8 mouse cellular contexts compared by ENCODE assay signal in the genomic region with DNA sequence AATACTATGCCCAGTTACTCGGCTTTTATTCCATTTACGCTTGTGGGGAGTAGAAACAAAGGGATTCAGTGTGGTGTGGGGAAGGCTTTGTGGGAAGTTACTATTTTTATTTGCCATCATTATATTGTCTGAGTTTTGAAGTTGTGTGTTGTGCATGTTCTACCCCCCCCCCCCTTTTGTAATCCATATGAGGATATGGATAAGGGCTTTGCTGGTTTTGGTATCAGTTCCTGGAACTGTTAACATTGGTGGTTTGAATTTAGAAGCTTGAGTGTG. TPM values are rescaled to one million over a fixed set of nuclear protein-coding genes. Genes with fewer than 3 reads are reported as not detected.
DNase-seq lines count a peak whose midpoint lies in the region; ATAC-seq and TF ChIP-seq lines count a peak whose summit lies in the region.

No protein-coding gene starts in this region.

- H3K27me3 ChIP-seq in heart, embryonic 12.5 days (replicated peaks) = no peaks in the 10 kb centered on the region
- H3K27me3 ChIP-seq in E14TG2a.4 (ENCODE audit: insufficient read depth, low read length) = no peaks in the 10 kb centered on the region
- no peaks in the 10 kb centered on the region for H3K27me3 ChIP-seq in forebrain, embryonic 15.5 days
- no peaks in the 10 kb centered on the region for H3K27me3 ChIP-seq in liver, embryonic 16.5 days (ENCODE audit: control insufficient read depth, insufficient read depth, low read depth, low read length)

- H3K9me3 ChIP-seq in heart, embryonic 12.5 days (replicated peaks) = no peaks in the 10 kb centered on the region
- H3K9me3 ChIP-seq in E14TG2a.4 (ENCODE audit: low read length) = no peaks in the 10 kb centered on the region
- no peaks in the 10 kb centered on the region for H3K9me3 ChIP-seq in forebrain, embryonic 15.5 days
- no peaks in the 10 kb centered on the region for H3K9me3 ChIP-seq in liver, embryonic 16.5 days (replicated peaks; ENCODE audit: control insufficient read depth, low read length)

- H3K9ac ChIP-seq in heart, embryonic 12.5 days = peak overlapping the region; percentile 99
- peak overlapping the region; percentile 97 for H3K9ac ChIP-seq in forebrain, embryonic 15.5 days (replicated peaks)
- peak overlapping the region; percentile 98 for H3K9ac ChIP-seq in liver, embryonic 16.5 days (ENCODE audit: low read depth, low read length)

- ATAC-seq in heart, embryonic 12.5 days (ENCODE audit: insufficient number of reproducible peaks, low FRiP score) = no peak
- no peak for ATAC-seq in forebrain, embryonic 15.5 days (replicated peaks)
- ATAC-seq in liver, embryonic 16.5 days (ENCODE audit: low read depth) = no peak

- intact Hi-C loops in left cerebral cortex, postnatal 36 days (cut with DNase I) = loop anchor here (5.0 kb wide), 4 partner anchors 59 to 311 kb away; a partner anchor contains a TSS

- DNase-seq in heart, adult 8-10 months (ENCODE audit: low spot score) = no peak
- no peak for DNase-seq in thymus, adult 18-20 months
- no peak for DNase-seq in left cerebral cortex, postnatal 36 days (ENCODE audit: low spot score in 2 of 2)
- DNase-seq in frontal cortex, postnatal 10 days (ENCODE audit: low spot score in 2 of 2) = no peak

- WGBS in heart, embryonic 12.5 days = 0% methylated on average over 2 of the region's 2 CpGs
- 0% methylated on average over 2 of the region's 2 CpGs for WGBS in forebrain, embryonic 15.5 days
- WGBS in liver, embryonic 16.5 days (ENCODE audit: insufficient replicate concordance) = 0% methylated on average over 2 of the region's 2 CpGs

- peak overlapping the region; percentile 99; the same call in 1 of the 2 replicates for H3K27ac ChIP-seq in heart, embryonic 12.5 days (ENCODE audit: poor library complexity, severe bottlenecking)
- 0 out of 2 replicates have a peak overlapping the region, but pooled peaks have one; percentile 97 for H3K27ac ChIP-seq in forebrain, embryonic 15.5 days (replicated peaks)
- H3K27ac ChIP-seq in liver, embryonic 16.5 days (ENCODE audit: low read length) = peak overlapping the region; percentile 95

- H3K4me3 ChIP-seq in heart, embryonic 12.5 days = peak overlapping the region; percentile 96
- peak overlapping the region; percentile 94 for H3K4me3 ChIP-seq in E14TG2a.4 (replicated peaks; ENCODE audit: low read length)
- peak overlapping the region; percentile 98 for H3K4me3 ChIP-seq in forebrain, embryonic 15.5 days
- peak overlapping the region; percentile 91 for H3K4me3 ChIP-seq in liver, embryonic 16.5 days (ENCODE audit: low read depth, low read length)

- TF ChIP-seq CTCF in E14TG2a.4 (conservative IDR thresholded peaks at IDR 0.05; ENCODE audit: low read length) = no peak

- H3K4me1 ChIP-seq in heart, embryonic 12.5 days (replicated peaks) = peaks cover 4% of the 10 kb centered on the region
- peaks cover 47% of the 10 kb centered on the region for H3K4me1 ChIP-seq in E14TG2a.4 (replicated peaks; ENCODE audit: low read depth, low read length)
- peaks cover 28% of the 10 kb centered on the region for H3K4me1 ChIP-seq in forebrain, embryonic 15.5 days
- peaks cover 16% of the 10 kb centered on the region for H3K4me1 ChIP-seq in liver, embryonic 16.5 days (ENCODE audit: control insufficient read depth, low read depth, low read length)

- H3K4me2 ChIP-seq in heart, embryonic 12.5 days = peak overlapping the region; percentile 69
- peak overlapping the region; percentile 81 for H3K4me2 ChIP-seq in forebrain, embryonic 15.5 days (replicated peaks)
- peak overlapping the region; percentile 59 for H3K4me2 ChIP-seq in liver, embryonic 16.5 days (ENCODE audit: low read depth, low read length)

- H3K36me3 ChIP-seq in heart, embryonic 12.5 days = no peaks in the 10 kb centered on the region
- no peaks in the 10 kb centered on the region for H3K36me3 ChIP-seq in E14TG2a.4 (ENCODE audit: insufficient read depth, low read length)
- no peaks in the 10 kb centered on the region for H3K36me3 ChIP-seq in forebrain, embryonic 15.5 days
- H3K36me3 ChIP-seq in liver, embryonic 16.5 days (ENCODE audit: control insufficient read depth, insufficient read depth) = no peaks in the 10 kb centered on the region

RNA-seq across cellular contexts. Expression of a gene that starts 1.3 kb away (rescaled TPM):
- polyA plus RNA-seq in heart, embryonic 12.5 days (2016; fragmentation: Nextera tagmentation; extraction: Ambion mirVana) = 38.8 and 40.7 TPM in 2 replicates
- total RNA-seq in heart, adult 8-10 months (2022) = 100 to 1,000 TPM in 2 of 4 experiments, 10 to 100 TPM in 2; 88.7 to 106 (median 101) TPM
- polyA plus RNA-seq in forebrain, embryonic 15.5 days (2015; fragmentation: Nextera tagmentation; extraction: Ambion mirVana) = 42.3 and 45.7 TPM in 2 replicates
- polyA plus RNA-seq in liver, embryonic 16.5 days (2015; fragmentation: Nextera tagmentation; extraction: Ambion mirVana) = 43.6 and 49.6 TPM in 2 replicates
- 100 to 1,000 TPM; 132 to 152 TPM for total RNA-seq in left cerebral cortex, postnatal 36 days (2021)
